Mouse (Mus musculus): ENCODE measurements around the gene Ogn. TPM values are rescaled to one million over a fixed set of nuclear protein-coding genes. Genes with fewer than 3 reads are reported as not detected.
"Not testable (repeated sequence)": the region's sequence is repeated elsewhere in the genome, so short reads cannot be mapped to it uniquely, and the experiment has no call there.

Gene Ogn
- polyA plus RNA-seq, 1 experiment from 2014 or later, result 8.6 TPM

GRCm38 (mm10) chr13:49586062-49586461 is 21.8 kb upstream of the Ogn start:
- ATAC-seq (ENCODE audit: low FRiP score), result no peak
- H3K9ac ChIP-seq, result no peak overlapping the region
- H3K9me3 ChIP-seq (ENCODE audit: control insufficient read depth, low read length), result no peaks in the 10 kb centered on the region
- no peak for DNase-seq (ENCODE audit: low spot score)
- H3K27me3 ChIP-seq (ENCODE audit: control insufficient read depth, insufficient read depth, low read length), result no peaks in the 10 kb centered on the region
- WGBS, result 95% methylated on average over 6 of the region's 6 CpGs
- no peak overlapping the region for H3K27ac ChIP-seq
- no peak overlapping the region for H3K4me3 ChIP-seq (replicated peaks; ENCODE audit: low read length)
- H3K4me2 ChIP-seq (replicated peaks), result no peak overlapping the region
- no peaks in the 10 kb centered on the region for H3K36me3 ChIP-seq (replicated peaks; ENCODE audit: control insufficient read depth, insufficient read depth)
- no peaks in the 10 kb centered on the region for H3K4me1 ChIP-seq (replicated peaks; ENCODE audit: control insufficient read depth, insufficient read depth, low read length)

GRCm38 (mm10) chr13:49602541-49602940 is 5.3 kb upstream of the Ogn start:
- H3K9me3 ChIP-seq (ENCODE audit: control insufficient read depth, low read length); H3K27me3 ChIP-seq (ENCODE audit: control insufficient read depth, insufficient read depth, low read length); H3K27ac ChIP-seq; ATAC-seq (ENCODE audit: low FRiP score); H3K36me3 ChIP-seq (replicated peaks; ENCODE audit: control insufficient read depth, insufficient read depth); H3K9ac ChIP-seq; H3K4me1 ChIP-seq (replicated peaks; ENCODE audit: control insufficient read depth, insufficient read depth, low read length); H3K4me3 ChIP-seq (replicated peaks; ENCODE audit: low read length); DNase-seq (ENCODE audit: low spot score); H3K4me2 ChIP-seq (replicated peaks): not testable (repeated sequence)
- WGBS, result 52% methylated on average over 2 of the region's 2 CpGs

GRCm38 (mm10) chr13:49603603-49604002 is 4.2 kb upstream of the Ogn start:
- Histone ChIP-seq H3K27me3 (ENCODE audit: control insufficient read depth, insufficient read depth, low read length) (no peaks in the 10 kb centered on the region), H3K27ac (no peak overlapping the region), H3K9me3 (ENCODE audit: control insufficient read depth, low read length) (no peaks in the 10 kb centered on the region), H3K9ac (no peak overlapping the region), H3K4me2 (replicated peaks) (no peak overlapping the region), H3K36me3 (replicated peaks; ENCODE audit: control insufficient read depth, insufficient read depth) (no peaks in the 10 kb centered on the region), H3K4me3 (replicated peaks; ENCODE audit: low read length) (no peak overlapping the region), H3K4me1 (replicated peaks; ENCODE audit: control insufficient read depth, insufficient read depth, low read length) (no peaks in the 10 kb centered on the region)
- DNase-seq (ENCODE audit: low spot score) (no peak), ATAC-seq (ENCODE audit: low FRiP score) (no peak)

GRCm38 (mm10) chr13:49608589-49609322 is 910 bp downstream of the Ogn start:
- Histone ChIP-seq H3K36me3 (replicated peaks; ENCODE audit: control insufficient read depth, insufficient read depth) (no peaks in the 10 kb centered on the region), H3K27ac (no peak overlapping the region)
- 85% methylated on average over 4 of the region's 4 CpGs for WGBS

GRCm38 (mm10) chr13:49617021-49617420 is 9.2 kb downstream of the Ogn start:
- Histone ChIP-seq H3K9me3 (ENCODE audit: control insufficient read depth, low read length) (no peaks in the 10 kb centered on the region), H3K4me3 (replicated peaks; ENCODE audit: low read length) (no peak overlapping the region), H3K4me2 (replicated peaks) (no peak overlapping the region), H3K4me1 (replicated peaks; ENCODE audit: control insufficient read depth, insufficient read depth, low read length) (no peaks in the 10 kb centered on the region), H3K27me3 (ENCODE audit: control insufficient read depth, insufficient read depth, low read length) (no peaks in the 10 kb centered on the region), H3K9ac (no peak overlapping the region), H3K36me3 (replicated peaks; ENCODE audit: control insufficient read depth, insufficient read depth) (no peaks in the 10 kb centered on the region), H3K27ac (no peak overlapping the region)
- 95% methylated on average over 3 of the region's 3 CpGs for WGBS
- DNase-seq (ENCODE audit: low spot score) (no peak), ATAC-seq (ENCODE audit: low FRiP score) (no peak)

More at GRCm38 (mm10) chr13:49608589-49609322, 910 bp downstream of the Ogn start:
- Histone ChIP-seq H3K9me3 (ENCODE audit: control insufficient read depth, low read length) (no peaks in the 10 kb centered on the region), H3K4me1 (replicated peaks; ENCODE audit: control insufficient read depth, insufficient read depth, low read length) (no peaks in the 10 kb centered on the region), H3K27me3 (ENCODE audit: control insufficient read depth, insufficient read depth, low read length) (no peaks in the 10 kb centered on the region), H3K4me2 (replicated peaks) (no peak overlapping the region), H3K4me3 (replicated peaks; ENCODE audit: low read length) (no peak overlapping the region), H3K9ac (no peak overlapping the region)
- no peak for DNase-seq (ENCODE audit: low spot score)
- ATAC-seq (ENCODE audit: low FRiP score), result no peak

DNA sequence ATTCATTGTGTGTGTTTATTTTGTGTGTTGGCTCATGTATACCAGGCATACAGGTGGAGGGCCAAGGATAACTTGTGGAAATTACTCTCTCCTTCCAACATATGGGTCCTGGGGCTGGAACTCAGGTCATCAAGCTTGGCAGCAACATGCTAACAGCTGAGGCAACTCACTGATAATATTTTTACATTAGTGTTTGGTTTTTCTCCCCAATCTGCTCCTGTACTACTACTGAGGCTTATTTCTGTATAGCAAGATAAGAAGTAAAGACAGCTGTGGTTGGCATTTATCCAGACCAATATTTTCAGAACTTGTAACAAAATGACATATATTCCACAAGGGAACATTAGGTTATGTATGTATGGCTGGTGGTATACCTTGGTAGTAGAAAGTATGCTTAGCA is 10.5 kb downstream of the Ogn start:
- Histone ChIP-seq H3K36me3 (replicated peaks; ENCODE audit: control insufficient read depth, insufficient read depth) (no peaks in the 10 kb centered on the region), H3K4me2 (replicated peaks) (no peak overlapping the region), H3K9ac (no peak overlapping the region), H3K9me3 (ENCODE audit: control insufficient read depth, low read length) (no peaks in the 10 kb centered on the region), H3K4me1 (replicated peaks; ENCODE audit: control insufficient read depth, insufficient read depth, low read length) (no peaks in the 10 kb centered on the region), H3K27ac (no peak overlapping the region), H3K27me3 (ENCODE audit: control insufficient read depth, insufficient read depth, low read length) (no peaks in the 10 kb centered on the region), H3K4me3 (replicated peaks; ENCODE audit: low read length) (no peak overlapping the region)
- no peak for ATAC-seq (ENCODE audit: low FRiP score)
- no peak for DNase-seq (ENCODE audit: low spot score)

- Histone ChIP-seq H3K27me3 (ENCODE audit: control insufficient read depth, insufficient read depth, low read length) (no peaks in the 10 kb centered on the region), H3K36me3 (replicated peaks; ENCODE audit: control insufficient read depth, insufficient read depth) (no peaks in the 10 kb centered on the region), H3K4me3 (replicated peaks; ENCODE audit: low read length) (no peak overlapping the region), H3K4me2 (replicated peaks) (no peak overlapping the region), H3K4me1 (replicated peaks; ENCODE audit: control insufficient read depth, insufficient read depth, low read length) (no peaks in the 10 kb centered on the region), H3K9ac (no peak overlapping the region), H3K27ac (no peak overlapping the region), H3K9me3 (ENCODE audit: control insufficient read depth, low read length) (no peaks in the 10 kb centered on the region)
- DNase-seq (ENCODE audit: low spot score) (no peak), ATAC-seq (ENCODE audit: low FRiP score) (no peak)
- WGBS, result 85% methylated on average over 1 of the region's 1 CpGs
These were observed 15.4 kb downstream of the Ogn start for GRCm38 (mm10) chr13:49623216-49623615.

DNA sequence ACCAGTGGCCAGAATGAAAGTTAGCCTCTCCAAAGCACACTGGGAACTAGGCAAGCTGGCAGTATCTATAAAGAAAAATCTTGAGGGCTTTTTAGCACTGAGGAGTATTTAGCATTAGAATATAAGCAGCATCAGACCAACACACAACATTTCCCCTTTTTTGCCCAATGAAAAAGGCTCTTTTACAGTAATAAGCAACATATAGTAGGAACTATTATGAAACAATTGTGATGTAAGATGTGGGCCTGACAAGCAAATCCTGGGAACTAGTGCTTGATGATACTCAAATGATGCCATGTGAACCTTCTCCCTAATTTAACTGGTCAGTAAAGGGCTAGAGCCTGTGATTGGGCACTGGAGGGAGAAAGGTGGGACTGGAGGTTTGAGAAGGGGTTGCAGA is 20.3 kb downstream of the Ogn start:
- no peaks in the 10 kb centered on the region for H3K27me3 ChIP-seq (ENCODE audit: control insufficient read depth, insufficient read depth, low read length)
- H3K4me2 ChIP-seq (replicated peaks), result no peak overlapping the region
- no peaks in the 10 kb centered on the region for H3K9me3 ChIP-seq (ENCODE audit: control insufficient read depth, low read length)
- H3K9ac ChIP-seq, result no peak overlapping the region
- no peaks in the 10 kb centered on the region for H3K4me1 ChIP-seq (replicated peaks; ENCODE audit: control insufficient read depth, insufficient read depth, low read length)
- H3K36me3 ChIP-seq (replicated peaks; ENCODE audit: control insufficient read depth, insufficient read depth), result no peaks in the 10 kb centered on the region
- ATAC-seq (ENCODE audit: low FRiP score) (no peak), DNase-seq (ENCODE audit: low spot score) (no peak)
- no peak overlapping the region for H3K4me3 ChIP-seq (replicated peaks; ENCODE audit: low read length)
- H3K27ac ChIP-seq, result no peak overlapping the region

GRCm38 (mm10) chr13:49629076-49629475 is 21.2 kb downstream of the Ogn start:
- Histone ChIP-seq H3K4me1 (replicated peaks; ENCODE audit: control insufficient read depth, insufficient read depth, low read length) (no peaks in the 10 kb centered on the region), H3K27ac (no peak overlapping the region), H3K4me3 (replicated peaks; ENCODE audit: low read length) (no peak overlapping the region), H3K36me3 (replicated peaks; ENCODE audit: control insufficient read depth, insufficient read depth) (no peaks in the 10 kb centered on the region), H3K4me2 (replicated peaks) (no peak overlapping the region), H3K27me3 (ENCODE audit: control insufficient read depth, insufficient read depth, low read length) (no peaks in the 10 kb centered on the region), H3K9me3 (ENCODE audit: control insufficient read depth, low read length) (no peaks in the 10 kb centered on the region), H3K9ac (no peak overlapping the region)
- ATAC-seq (ENCODE audit: low FRiP score), result no peak
- WGBS, result 87% methylated on average over 2 of the region's 2 CpGs
- no peak for DNase-seq (ENCODE audit: low spot score)

DNA sequence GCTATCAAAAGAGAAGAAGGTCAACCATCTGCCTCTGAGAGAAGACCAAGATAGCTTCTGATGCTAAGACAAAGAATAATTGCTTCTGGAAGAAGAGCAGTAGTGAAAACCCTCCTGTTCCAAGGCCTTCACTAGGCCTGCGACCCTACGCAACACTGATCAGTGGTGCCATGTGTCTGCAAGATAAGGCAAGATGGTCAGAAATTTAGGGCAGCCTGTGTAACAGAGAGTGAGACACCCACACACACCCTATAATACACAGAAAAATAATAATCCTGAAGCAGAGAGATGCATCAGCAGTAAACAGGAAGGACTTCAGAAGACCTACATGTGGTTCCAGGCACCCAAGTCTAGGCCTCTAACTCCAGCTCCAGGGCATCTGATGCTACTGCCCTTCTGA is 32.1 kb downstream of the Ogn start:
- H3K9ac ChIP-seq, result no peak overlapping the region
- 96% methylated on average over 2 of the region's 2 CpGs for whole genome bisulfite sequencing
- ATAC-seq (ENCODE audit: low FRiP score), result no peak

More for the DNA sequence above, 32.1 kb downstream of the Ogn start:
- H3K4me1 ChIP-seq (replicated peaks; ENCODE audit: control insufficient read depth, insufficient read depth, low read length), result no peaks in the 10 kb centered on the region
- H3K27me3 ChIP-seq (ENCODE audit: control insufficient read depth, insufficient read depth, low read length), result no peaks in the 10 kb centered on the region
- no peaks in the 10 kb centered on the region for H3K9me3 ChIP-seq (ENCODE audit: control insufficient read depth, low read length)
- H3K4me2 ChIP-seq (replicated peaks), result no peak overlapping the region
- no peak overlapping the region for H3K27ac ChIP-seq
- H3K36me3 ChIP-seq (replicated peaks; ENCODE audit: control insufficient read depth, insufficient read depth), result no peaks in the 10 kb centered on the region
- DNase-seq (ENCODE audit: low spot score), result no peak
- no peak overlapping the region for H3K4me3 ChIP-seq (replicated peaks; ENCODE audit: low read length)
